Mouse (Mus musculus) liver, adult 2 months (tissue): ENCODE measurements around the gene Msh2. TPM values are rescaled to one million over a fixed set of nuclear protein-coding genes. Genes with fewer than 3 reads are reported as not detected.

Source experiments
- DNase-seq: peaks from one replicate; pipeline ENCODE4 v3.0.0-alpha.2; 2011; ENCODE audit warnings: low read depth, low spot score; ENCODE audit errors: extremely low read depth
- H3K27ac ChIP-seq: fragments of 200-500 bp; replicated peaks from 2 replicates; pipeline ENCODE4 v1.5.1; 2012; ENCODE audit warnings: low read depth, mild to moderate bottlenecking, control low read depth, inconsistent platforms, low read length; ENCODE audit not compliant: insufficient read depth
- H3K27me3 ChIP-seq: fragments of 200-500 bp; 2 replicates; pipeline ENCODE4 v1.6.1; 2012; ENCODE audit warnings: mild to moderate bottlenecking, moderate library complexity, low read length, inconsistent platforms; ENCODE audit not compliant: control insufficient read depth, insufficient read depth
- H3K36me3 ChIP-seq: fragments of 200-500 bp; 2 replicates; pipeline ENCODE4 v1.6.1; 2012; ENCODE audit warnings: low read length, inconsistent platforms; ENCODE audit not compliant: control insufficient read depth, insufficient read depth
- H3K4me1 ChIP-seq: fragments of 200-500 bp; 2 replicates; pipeline ENCODE4 v1.6.1; 2011; ENCODE audit warnings: low read length; ENCODE audit not compliant: control insufficient read depth, insufficient read depth
- H3K4me3 ChIP-seq: fragments of 200-500 bp; 2 replicates; pipeline ENCODE4 v1.5.1; 2011; ENCODE audit warnings: low read depth, mild to moderate bottlenecking, control low read depth, low read length, moderate library complexity; ENCODE audit not compliant: insufficient read depth
- H3K79me2 ChIP-seq: fragments of 200-500 bp; 2 replicates; pipeline ENCODE4 v1.6.1; 2012; ENCODE audit warnings: inconsistent platforms, mild to moderate bottlenecking, low read length, moderate library complexity; ENCODE audit not compliant: control insufficient read depth, insufficient read depth
- H3K9ac ChIP-seq: fragments of 200-500 bp; 2 replicates; pipeline ENCODE4 v1.6.1; 2012; ENCODE audit warnings: low read depth, mild to moderate bottlenecking, control low read depth, inconsistent platforms, low read length
- CTCF ChIP-seq: fragments of 200-500 bp; IDR thresholded peaks from 2 replicates; pipeline ENCODE4 v1.5.1; 2011; ENCODE audit warnings: low read depth, low read length, control low read depth
- POLR2A ChIP-seq: fragments of 200-500 bp; IDR thresholded peaks from 2 replicates; pipeline ENCODE4 v1.6.1; 2011; ENCODE audit warnings: low read length, control low read depth; ENCODE audit not compliant: insufficient read depth; ENCODE audit errors: extremely low read depth
- WGBS: fragments of 180-500 bp; shearing (Covaris S2); methylation state at CpG from one replicate; pipeline ENCODE4 v1.1.7; 2018; 5-methylcytosine and 5-hydroxymethylcytosine counted together
- polyA plus RNA-seq: library from polyadenylated mRNA; depleted of rRNA; stranded (reverse); fragments of >200 nt; gene quantifications from 2 replicates; pipeline ENCODE4 v1.2.3, GENCODE M21; 2012
- total RNA-seq: library from RNA; depleted of rRNA; stranded (reverse); fragments of >200 nt; gene quantifications from 2 replicates; pipeline ENCODE4 v1.2.3, GENCODE M21; 2014

Gene Msh2
- total and polyA plus RNA-seq, 2 experiments, result 2.1 to 12.8 TPM

DNA sequence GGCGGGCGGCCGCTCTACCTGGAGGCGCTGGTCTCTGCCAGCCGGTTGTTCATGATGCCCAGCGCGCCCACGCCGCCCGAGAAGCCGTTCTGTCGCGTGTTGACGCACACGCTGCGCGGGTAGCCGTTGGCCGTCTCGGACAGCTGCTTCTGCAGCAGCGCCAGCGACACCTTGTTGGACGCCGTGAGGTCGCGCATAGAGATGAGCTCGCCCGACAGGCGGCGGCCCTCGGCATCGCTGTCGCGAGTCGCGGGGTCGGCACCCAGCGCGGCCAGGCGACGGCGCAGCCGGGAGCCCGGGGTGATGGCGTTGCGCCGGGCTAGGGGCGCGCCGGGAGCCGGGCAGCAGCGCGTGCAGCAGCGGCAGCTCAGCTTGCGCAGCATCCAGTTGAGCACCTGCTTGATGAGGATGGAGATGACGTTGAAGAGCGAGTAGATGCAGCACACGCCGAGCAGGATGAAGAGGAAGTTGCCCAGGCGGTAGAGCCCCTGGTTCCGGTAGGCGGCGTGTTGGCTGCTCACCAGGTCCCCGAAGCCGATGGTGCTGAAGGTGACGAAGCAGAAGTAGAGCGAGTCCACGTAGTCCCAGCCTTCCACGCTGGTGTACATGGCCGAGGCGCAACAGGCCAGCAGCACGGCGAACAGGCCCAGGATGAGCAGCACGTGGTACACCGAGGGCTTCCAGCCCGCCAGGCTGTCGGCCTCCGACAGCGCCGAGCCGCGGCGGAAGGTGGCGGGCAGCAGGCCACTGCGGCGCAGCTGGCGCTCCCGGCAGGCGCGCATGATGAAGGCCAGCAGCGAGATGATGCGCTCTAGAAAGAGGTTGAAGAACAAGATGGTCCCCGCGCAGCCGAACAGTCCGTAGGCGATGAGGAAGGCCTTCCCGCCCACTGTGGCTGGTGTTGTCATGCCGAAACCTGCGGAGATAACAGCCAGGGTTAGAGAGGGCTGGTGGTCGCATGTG is 74.1 kb downstream of the Msh2 start:
- Histone ChIP-seq H3K4me3 (peak overlapping the region; percentile 76), H3K4me1 (peaks cover 6% of the 10 kb centered on the region; the same call in 1 of the 2 replicates), H3K9ac (no peak overlapping the region; the same call in 1 of the 2 replicates), H3K36me3 (no peaks in the 10 kb centered on the region), H3K27me3 (peaks cover 14% of the 10 kb centered on the region), H3K27ac (no peak overlapping the region), H3K79me2 (no peaks in the 10 kb centered on the region)
- 3% methylated on average over 101 of the region's 101 CpGs for WGBS
- no peak for TF ChIP-seq POLR2A
- TF ChIP-seq CTCF, result no peak
- DNase-seq, result no peak

DNA sequence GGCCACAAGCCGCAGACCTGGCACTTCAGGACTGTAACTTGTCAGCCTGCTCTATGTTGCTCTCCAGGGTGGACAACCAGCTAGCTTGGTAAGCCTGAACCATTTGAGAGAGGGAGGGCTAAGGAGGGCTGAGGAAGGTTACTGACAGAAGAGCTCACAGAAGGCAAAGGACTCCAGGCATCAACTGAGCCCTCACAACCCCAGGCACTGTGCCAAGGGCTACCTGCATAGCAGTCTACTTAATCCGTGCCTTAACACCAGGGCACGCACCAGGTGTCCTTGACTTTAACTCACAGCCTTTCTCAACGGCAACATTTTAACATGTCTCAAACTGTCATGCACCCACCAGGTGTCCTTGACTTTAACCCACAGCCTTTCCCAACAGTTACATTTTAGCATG is 88.2 kb downstream of the Msh2 start:
- Histone ChIP-seq H3K27ac (no peak overlapping the region), H3K4me1 (no peaks in the 10 kb centered on the region), H3K79me2 (no peaks in the 10 kb centered on the region), H3K36me3 (no peaks in the 10 kb centered on the region), H3K9ac (no peak overlapping the region), H3K4me3 (no peak overlapping the region), H3K27me3 (no peaks in the 10 kb centered on the region)
- TF ChIP-seq POLR2A (no peak), CTCF (no peak)
- 75% methylated on average over 4 of the region's 4 CpGs for WGBS
- no peak for DNase-seq

DNA sequence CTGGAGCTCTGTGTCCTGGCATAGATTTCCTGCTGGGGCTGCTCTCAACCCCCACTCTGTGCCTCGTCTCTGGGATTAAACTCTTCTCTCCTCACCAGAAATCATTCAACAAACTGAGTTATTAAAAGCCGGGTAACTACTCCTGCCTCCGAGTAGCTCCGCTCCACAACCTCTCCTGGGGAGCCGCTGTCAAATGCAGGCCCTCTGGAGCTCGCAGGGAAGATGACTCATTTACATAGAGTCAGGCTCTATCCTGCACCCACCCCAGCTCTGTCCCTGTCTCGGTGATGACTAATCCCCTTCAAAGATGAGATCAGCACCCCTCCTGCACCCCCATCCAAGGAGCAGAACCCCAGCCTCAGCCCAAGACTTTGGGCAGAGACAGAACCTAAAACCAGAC is 91.0 kb downstream of the Msh2 start:
- H3K36me3 ChIP-seq, result no peaks in the 10 kb centered on the region
- H3K79me2 ChIP-seq, result no peaks in the 10 kb centered on the region
- DNase-seq, result no peak
- H3K27me3 ChIP-seq, result no peaks in the 10 kb centered on the region
- no peak overlapping the region for H3K27ac ChIP-seq
- no peaks in the 10 kb centered on the region for H3K4me1 ChIP-seq
- TF ChIP-seq CTCF (no peak), POLR2A (no peak)
- no peak overlapping the region for H3K9ac ChIP-seq
- no peak overlapping the region for H3K4me3 ChIP-seq
- WGBS, result 59% methylated on average over 7 of the region's 7 CpGs

DNA sequence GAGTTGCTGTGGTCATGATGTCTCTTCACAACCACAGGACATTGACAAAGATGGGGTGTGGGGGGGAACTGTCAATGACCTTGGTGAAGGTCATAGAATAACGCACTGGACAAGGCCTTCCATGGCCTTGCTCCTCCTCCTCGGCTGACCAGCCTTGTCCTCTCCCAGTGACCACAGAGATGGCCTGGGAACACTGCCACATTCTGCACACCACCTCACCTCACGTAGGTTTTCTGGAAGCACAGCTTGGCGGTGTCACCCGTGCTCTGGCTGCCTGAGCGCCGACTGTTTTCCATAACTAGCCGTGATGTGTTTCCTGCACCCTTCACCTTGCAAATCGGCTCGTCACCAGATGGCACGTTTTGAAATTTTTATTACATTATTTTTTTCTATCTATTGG is 92.9 kb downstream of the Msh2 start:
- H3K9ac ChIP-seq, result no peak overlapping the region
- no peak for DNase-seq
- H3K4me1 ChIP-seq, result no peaks in the 10 kb centered on the region
- no peaks in the 10 kb centered on the region for H3K27me3 ChIP-seq
- WGBS, result 91% methylated on average over 11 of the region's 11 CpGs
- H3K27ac ChIP-seq, result no peak overlapping the region
- TF ChIP-seq CTCF (no peak), POLR2A (no peak)
- H3K4me3 ChIP-seq, result no peak overlapping the region
- H3K79me2 ChIP-seq, result no peaks in the 10 kb centered on the region
- H3K36me3 ChIP-seq, result no peaks in the 10 kb centered on the region

DNA sequence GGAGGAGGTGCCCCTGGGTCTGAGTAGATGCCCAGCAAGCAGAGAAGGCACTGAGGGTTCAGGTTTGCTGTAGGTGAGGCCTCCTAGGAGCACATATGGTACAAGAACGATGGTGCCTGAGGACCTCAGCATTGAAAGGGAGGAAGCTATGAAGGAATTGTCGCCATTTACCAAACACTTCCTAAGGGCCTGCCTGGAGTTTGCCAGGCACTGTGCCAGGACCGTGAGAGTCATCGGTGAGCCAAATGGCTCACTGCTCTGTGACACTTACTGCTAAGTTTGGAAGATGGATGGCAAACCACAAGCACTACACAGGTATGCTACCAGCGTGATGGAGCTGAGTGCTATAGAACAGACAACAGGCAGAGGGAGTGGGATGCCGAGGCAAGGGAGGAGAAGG is 94.8 kb downstream of the Msh2 start:
- WGBS, result 82% methylated on average over 6 of the region's 6 CpGs
- Histone ChIP-seq H3K27ac (no peak overlapping the region), H3K9ac (no peak overlapping the region), H3K4me1 (no peaks in the 10 kb centered on the region), H3K27me3 (no peaks in the 10 kb centered on the region), H3K79me2 (no peaks in the 10 kb centered on the region), H3K4me3 (no peak overlapping the region), H3K36me3 (no peaks in the 10 kb centered on the region)
- TF ChIP-seq CTCF, result no peak
- no peak for TF ChIP-seq POLR2A
- DNase-seq, result no peak

DNA sequence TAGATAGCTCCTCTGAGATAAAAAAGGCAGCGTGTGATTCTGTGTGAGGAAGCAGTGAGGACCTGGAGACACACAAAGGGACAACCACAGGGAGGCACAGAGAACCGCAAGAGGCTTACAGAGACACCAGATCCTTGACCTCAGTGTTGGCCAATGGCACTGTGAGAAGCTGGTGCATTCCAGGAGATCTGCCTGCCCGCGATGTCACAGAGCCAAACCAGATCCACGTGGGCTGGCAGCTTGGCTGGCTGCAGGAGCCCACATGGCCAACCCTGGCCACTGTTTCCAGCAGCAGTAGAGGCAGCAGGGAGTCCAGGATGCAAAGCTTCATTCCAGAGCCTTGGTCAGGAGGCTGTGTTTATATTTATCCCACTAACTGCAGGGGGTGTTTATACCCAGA is 98.6 kb downstream of the Msh2 start:
- Histone ChIP-seq H3K9ac (no peak overlapping the region), H3K27ac (no peak overlapping the region), H3K79me2 (no peaks in the 10 kb centered on the region), H3K36me3 (no peaks in the 10 kb centered on the region), H3K27me3 (no peaks in the 10 kb centered on the region), H3K4me3 (no peak overlapping the region), H3K4me1 (no peaks in the 10 kb centered on the region)
- TF ChIP-seq CTCF (no peak), POLR2A (no peak)
- no peak for DNase-seq
- 44% methylated on average over 5 of the region's 5 CpGs for WGBS
